26 mouse cellular contexts compared by ENCODE assay signal in the genomic region with DNA sequence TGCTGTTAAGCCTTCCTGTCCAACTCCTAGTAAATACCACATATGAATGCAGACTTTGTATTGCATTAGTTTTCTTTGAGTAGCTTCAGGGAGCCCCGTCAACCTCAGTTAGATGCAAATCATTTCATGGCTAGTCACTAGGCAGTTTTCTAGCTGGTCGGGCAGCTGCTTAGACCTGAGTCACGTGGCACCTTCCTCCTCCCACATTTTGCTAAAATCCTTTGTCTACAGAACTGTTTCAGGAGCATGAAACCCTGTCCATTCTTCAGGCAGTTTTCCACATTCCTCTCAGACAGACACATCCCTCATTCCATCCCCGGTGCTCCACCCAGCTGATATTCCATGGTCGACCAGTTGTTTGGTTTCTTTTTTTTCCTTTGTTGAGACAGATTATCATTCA.
DNase-seq lines count a peak whose midpoint lies in the region; ATAC-seq and TF ChIP-seq lines count a peak whose summit lies in the region.
"Had no signal": no experiment of that assay in that cellular context is flagged by ENCODE, and none has a peak within 500 bp of the region (broad histone marks: within the 10 kb centered on the region; RNA-seq: fewer than 3 reads in every experiment).

No protein-coding gene starts in this region.

- H3K79me2 ChIP-seq in C2C12 (ENCODE audit: control insufficient read depth, insufficient read depth) = no peaks in the 10 kb centered on the region

- intact Hi-C loops in heart, postnatal 14 days (cut with DNase I) = no loop called here

- H3ac ChIP-seq in C2C12 (ENCODE audit: control insufficient read depth, insufficient read length, low read depth) = no peak overlapping the region

- TF ChIP-seq CTCF in C2C12 (IDR thresholded peaks at IDR 0.05; ENCODE audit: control insufficient read depth, insufficient read depth, insufficient read length) = no peak

- DNase-seq in heart, postnatal 14 days = no peak
- DNase-seq in A20 (ENCODE audit: low read depth, low spot score) (peak; percentile 83), ZHBTc4 (ENCODE audit: low read depth, low spot score) (peak; percentile 73)
- DNase-seq in urinary bladder, postnatal 10 days (ENCODE audit: low spot score) = no peak
- no peak for DNase-seq in right cerebral cortex, adult 2 months (ENCODE audit: low spot score in 2 of 2)
- DNase-seq: adrenal gland, postnatal 10 days; cerebellum, adult 2 months; cerebellum, postnatal 36 days; embryo, embryonic 11 days; kidney, adult 18-20 months; layer of hippocampus, adult 9-11 months; liver; lung, postnatal 36 days; thymus, postnatal 14 days had no signal

- ATAC-seq in heart, embryonic 14.5 days (ENCODE audit: insufficient number of reproducible peaks, insufficient read depth, low FRiP score, low read depth) = no peak
- ATAC-seq: forebrain, embryonic 15.5 days; inflammation-experienced regulatory T-cells, adult 6 months; midbrain, embryonic 13.5 days had no signal

- WGBS in heart, embryonic 14.5 days = 44% methylated on average over 5 of the region's 5 CpGs

- no peaks in the 10 kb centered on the region for H3K79me3 ChIP-seq in C2C12 (ENCODE audit: low read depth)

- H3K36me3 ChIP-seq in heart, embryonic 14.5 days (ENCODE audit: control insufficient read depth, insufficient read depth, low read length) = peaks cover 38% of the 10 kb centered on the region
- H3K36me3 ChIP-seq in C2C12 (ENCODE audit: control insufficient read depth, insufficient read depth) = peaks cover 24% of the 10 kb centered on the region

- H3K4me3 ChIP-seq in heart, embryonic 14.5 days (ENCODE audit: control insufficient read depth in 1 of 2, insufficient read depth in 1 of 2, low read depth in 1 of 2, low read length in 2 of 2) = no peak overlapping the region
- H3K4me3 ChIP-seq in C2C12 (ENCODE audit: insufficient read depth, poor library complexity, severe bottlenecking) = no peak overlapping the region
- H3K4me3 ChIP-seq: forebrain, embryonic 15.5 days; hindbrain, embryonic 13.5 days; liver, embryonic 15.5 days; lung, embryonic 15.5 days; megakaryocyte, embryonic 14.5 days; midbrain, embryonic 13.5 days; neural tube, embryonic 12.5 days had no signal

- peaks cover 15 to 30% of the 10 kb centered on the region in 2 experiments for H3K4me1 ChIP-seq in heart, embryonic 14.5 days (ENCODE audit: control insufficient read depth in 2 of 2, insufficient read depth in 2 of 2, low read length in 2 of 2)
- H3K4me1 ChIP-seq: liver, embryonic 15.5 days; lung, embryonic 15.5 days; megakaryocyte, embryonic 14.5 days; midbrain, embryonic 13.5 days; neural tube, embryonic 12.5 days had no signal

- H3K9ac ChIP-seq in heart, embryonic 14.5 days (ENCODE audit: low read length) = no peak overlapping the region
- H3K9ac ChIP-seq: forebrain, embryonic 15.5 days; hindbrain, embryonic 13.5 days; liver, embryonic 15.5 days; lung, embryonic 15.5 days; midbrain, embryonic 13.5 days; neural tube, embryonic 12.5 days had no signal

- no peak overlapping the region for H3K4me2 ChIP-seq in heart, embryonic 14.5 days (ENCODE audit: low read length)
- H3K4me2 ChIP-seq: forebrain, embryonic 15.5 days; hindbrain, embryonic 13.5 days; liver, embryonic 15.5 days; lung, embryonic 15.5 days; midbrain, embryonic 13.5 days; neural tube, embryonic 12.5 days had no signal

- H3K27me3 ChIP-seq in heart, embryonic 14.5 days (ENCODE audit: control insufficient read depth, insufficient read depth, low read length) = no peaks in the 10 kb centered on the region
- H3K27me3 ChIP-seq in C2C12 (ENCODE audit: control insufficient read depth, insufficient read depth, insufficient read length) = no peaks in the 10 kb centered on the region
- H3K27me3 ChIP-seq: forebrain, embryonic 15.5 days; hindbrain, embryonic 13.5 days; liver, embryonic 15.5 days; lung, embryonic 15.5 days; megakaryocyte, embryonic 14.5 days; midbrain, embryonic 13.5 days; neural tube, embryonic 12.5 days had no signal

- no peaks in the 10 kb centered on the region for H3K9me3 ChIP-seq in heart, embryonic 14.5 days (ENCODE audit: control insufficient read depth, low read length)
- H3K9me3 ChIP-seq: forebrain, embryonic 15.5 days; G1E; hindbrain, embryonic 13.5 days; liver, embryonic 15.5 days; lung, embryonic 15.5 days; megakaryocyte, embryonic 14.5 days; midbrain, embryonic 13.5 days; neural tube, embryonic 12.5 days had no signal

- peak overlapping the region; percentile 40 to 43; a peak in 1 of 4 replicates for H3K27ac ChIP-seq in heart, embryonic 14.5 days (replicated peaks in 1 of 2; ENCODE audit: control insufficient read depth in 1 of 2, insufficient read depth in 1 of 2, low read depth in 2 of 2, low read length in 2 of 2)
- H3K27ac ChIP-seq: forebrain, embryonic 15.5 days; hindbrain, embryonic 13.5 days; kidney, postnatal 0 days; liver, embryonic 15.5 days; lung, embryonic 15.5 days; midbrain, embryonic 13.5 days; neural tube, embryonic 12.5 days had no signal

TF ChIP-seq in C2C12, 6 proteins besides CTCF, POLR2A, EP300 and RAD21:
- no peak for TF ChIP-seq MYOD1 (IDR thresholded peaks at IDR 0.05; ENCODE audit: control insufficient read depth, insufficient read length, low read depth)
- TF ChIP-seq MAX (IDR thresholded peaks at IDR 0.05) = no peak
- TF ChIP-seq USF1 (IDR thresholded peaks at IDR 0.05; ENCODE audit: low read depth) = peak; percentile 49
- no peak for TF ChIP-seq MYOG (IDR thresholded peaks at IDR 0.05; ENCODE audit: control insufficient read depth, extremely low read depth, insufficient read length)
- no peak for TF ChIP-seq FOSL1 (IDR thresholded peaks at IDR 0.05; ENCODE audit: insufficient read depth, low read length, poor library complexity, severe bottlenecking)
- TF ChIP-seq CEBPB (IDR thresholded peaks at IDR 0.05; ENCODE audit: low read depth) = no peak

Comparison
In these comparisons a context has a peak if more than half of its experiments do, and no peak if none do; other contexts are left out.
1. DNase-seq: peak in A20 (single experiment) and ZHBTc4 (single experiment); none in heart, postnatal 14 days (0 of 2), urinary bladder, postnatal 10 days (single experiment) and right cerebral cortex, adult 2 months (0 of 2).